Mouse (Mus musculus) MEL (cell line): ENCODE measurements around the gene Tmem174.

Experiments
- CHD2 ChIP-seq: IDR thresholded peaks from 2 replicates; pipeline ENCODE4 v1.6.1; 2011; ENCODE audit warnings: low read length, improper control_type of control experiment
- CTCF ChIP-seq, 3 experiments: IDR thresholded peaks in 2 of 3; conservative IDR thresholded peaks in 1 of 3; 2 replicates each; pipeline ENCODE4 v1.5.1; 2011 to 2012; ENCODE audit warnings: low read length in 3 of 3, low read depth in 2 of 3, mild to moderate bottlenecking in 2 of 3, improper control_type of control experiment in 1 of 3, inconsistent platforms in 1 of 3, mixed read lengths in 1 of 3, moderate library complexity in 1 of 3; ENCODE audit not compliant: control insufficient read depth in 1 of 3, insufficient read depth in 1 of 3, poor library complexity in 1 of 3, severe bottlenecking in 1 of 3
- E2F4 ChIP-seq: IDR thresholded peaks from 2 replicates; pipeline ENCODE4 v1.6.1; 2011; ENCODE audit warnings: low read depth, low read length, improper control_type of control experiment, borderline replicate concordance
- GABPA ChIP-seq: IDR thresholded peaks from 2 replicates; pipeline ENCODE4 v1.6.1; 2012; ENCODE audit warnings: low read depth, mild to moderate bottlenecking, inconsistent platforms, low read length, improper control_type of control experiment, moderate library complexity
- GATA1 ChIP-seq: IDR thresholded peaks from 2 replicates; pipeline ENCODE4 v1.6.1; 2011; ENCODE audit warnings: low read depth, low read length, improper control_type of control experiment
- MAX ChIP-seq: IDR thresholded peaks from 2 replicates; pipeline ENCODE4 v1.6.1; 2011; ENCODE audit warnings: low read length, improper control_type of control experiment
- POLR2A ChIP-seq, 2 experiments: IDR thresholded peaks; 2 replicates each; pipeline ENCODE4 v1.6.1; 2011 to 2012; ENCODE audit warnings: low read length in 2 of 2, mild to moderate bottlenecking in 2 of 2, control low read depth in 1 of 2, improper control_type of control experiment in 1 of 2, low read depth in 1 of 2, moderate library complexity in 1 of 2; ENCODE audit not compliant: control insufficient read depth in 1 of 2, insufficient read depth in 1 of 2, poor library complexity in 1 of 2
- RCOR1 ChIP-seq: IDR thresholded peaks from 2 replicates; pipeline ENCODE4 v1.6.1; 2012; ENCODE audit warnings: low read depth, mild to moderate bottlenecking, inconsistent platforms, low read length, improper control_type of control experiment
- UBTF ChIP-seq: IDR thresholded peaks from 2 replicates; pipeline ENCODE4 v1.6.1; 2012; ENCODE audit warnings: low read depth, mild to moderate bottlenecking, inconsistent platforms, low read length, improper control_type of control experiment, moderate library complexity, borderline replicate concordance; ENCODE audit not compliant: insufficient read depth

GRCm38 (mm10) chr13:98593938-98594539 is 43.2 kb downstream of the Tmem174 start:
- TF ChIP-seq RCOR1 (no peak), POLR2A (IDR thresholded peaks at IDR 0.05; ENCODE audit: control insufficient read depth in 1 of 2, insufficient read depth in 1 of 2, low read depth in 1 of 2, low read length in 2 of 2, poor library complexity in 1 of 2) (no peak), CHD2 (no peak), E2F4 (no peak), GATA1 (no peak), MAX (no peak), GABPA (no peak), CTCF (IDR thresholded peaks at IDR 0.05 in 2 of 3, conservative IDR thresholded peaks at IDR 0.05 in 1 of 3; ENCODE audit: control insufficient read depth in 1 of 3, insufficient read depth in 1 of 3, low read depth in 2 of 3, low read length in 3 of 3, poor library complexity in 1 of 3, severe bottlenecking in 1 of 3) (no peak), UBTF (no peak)
